Mouse (Mus musculus): Measurements from ENCODE around the gene Rrnad1.
A peak's percentile ranks its signal among the peaks of the same experiment; 100 is the strongest.
"Not testable (repeated sequence)": the region's sequence is repeated elsewhere in the genome, so short reads cannot be mapped to it uniquely, and the experiment has no call there.

The Rrnad1 gene

GRCm38 (mm10) chr3:87913891-87914290 lies 16.6 kb downstream of the Rrnad1 start:
- no peak for DNase-seq (ENCODE audit: low read depth)

- no peak for DNase-seq (ENCODE audit: low read depth)
Measured at GRCm38 (mm10) chr3:87913491-87913890, 17.0 kb downstream of the Rrnad1 start.

DNA sequence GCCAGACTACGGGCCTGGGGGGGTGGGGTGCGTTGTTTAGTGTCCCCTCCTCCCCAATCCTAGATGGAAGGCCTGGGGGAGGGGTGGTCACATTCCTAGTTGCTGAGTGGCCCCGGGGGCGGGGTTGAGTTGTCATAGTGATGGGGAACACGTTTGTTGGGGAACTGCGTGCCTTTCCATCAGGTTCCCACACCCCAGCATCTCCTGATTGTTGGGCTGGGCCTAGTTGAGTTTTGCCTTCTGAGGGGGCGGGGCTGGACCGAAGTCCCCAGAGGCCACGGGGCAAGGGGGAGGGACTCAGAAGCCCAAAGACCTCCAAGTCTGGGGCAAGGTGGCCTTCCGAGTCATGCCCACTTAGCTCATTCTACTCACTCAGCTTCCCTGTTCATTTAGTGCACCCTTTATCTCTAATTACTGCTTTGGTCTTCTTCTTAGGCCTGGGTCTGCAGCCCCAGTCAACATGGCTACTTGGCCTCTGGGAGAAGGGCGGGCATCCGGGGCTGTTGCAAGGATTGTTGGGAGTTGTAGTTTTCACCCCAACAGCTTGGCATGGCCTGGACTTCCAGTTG lies 19.9 kb downstream of the Rrnad1 start:
- DNase-seq (ENCODE audit: low read depth) = peak; percentile 85

DNA sequence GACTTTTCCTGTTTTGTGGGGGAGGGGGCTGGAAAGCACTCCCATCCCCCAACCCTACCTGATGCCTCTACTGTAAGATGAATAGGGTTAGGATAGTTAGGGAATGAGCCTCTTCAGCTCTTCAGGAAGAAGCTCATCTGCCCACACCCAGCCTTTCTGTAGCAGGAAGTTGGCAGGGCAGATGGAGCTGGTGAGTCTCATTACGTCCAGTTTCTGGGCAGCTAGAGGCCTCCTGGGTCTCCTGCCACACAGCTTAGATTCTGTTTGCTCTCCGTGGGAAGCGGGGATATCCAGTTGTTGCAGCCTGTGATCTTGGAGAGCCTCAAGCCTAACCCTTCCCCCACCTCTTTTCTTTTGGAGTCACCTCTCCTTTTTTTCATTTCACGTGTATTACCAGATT lies 20.6 kb downstream of the Rrnad1 start:
- DNase-seq (ENCODE audit: low read depth) = no peak

GRCm38 (mm10) chr3:87909381-87909780 lies 21.1 kb downstream of the Rrnad1 start:
- DNase-seq (ENCODE audit: low read depth) = no peak

- no peak for DNase-seq (ENCODE audit: low read depth)
Measured at GRCm38 (mm10) chr3:87907906-87908305, 22.6 kb downstream of the Rrnad1 start.

GRCm38 (mm10) chr3:87906981-87907857 lies 23.3 kb downstream of the Rrnad1 start:
- DNase-seq (ENCODE audit: low read depth) = no peak

DNA sequence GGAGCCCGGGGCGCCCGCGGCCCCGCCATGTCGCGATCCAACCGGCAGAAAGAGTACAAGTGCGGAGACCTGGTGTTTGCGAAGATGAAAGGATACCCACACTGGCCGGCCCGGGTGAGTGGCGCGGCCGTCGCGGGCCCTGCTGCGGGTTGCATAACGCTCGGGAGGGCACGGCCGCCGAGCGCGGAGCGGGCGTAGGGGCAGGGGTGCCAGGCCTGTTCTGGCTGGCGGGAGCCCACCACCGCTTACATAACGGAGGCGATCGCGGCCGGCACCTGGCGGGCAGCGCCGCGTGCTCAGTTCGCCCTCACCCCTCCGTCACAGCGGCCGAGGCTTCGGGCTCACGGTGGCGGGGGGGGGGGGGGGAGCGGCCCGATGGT lies 23.9 kb downstream of the Rrnad1 start:
- no peak for DNase-seq (ENCODE audit: low read depth)

- DNase-seq (ENCODE audit: low read depth) = peak; percentile 91
Measured at GRCm38 (mm10) chr3:87905880-87906485, 24.5 kb downstream of the Rrnad1 start, which contains the start of gene Hdgf. TSS of gene Hdgf (plus strand) at chr3:87906321.

- no peak for DNase-seq (ENCODE audit: low read depth)
Measured at GRCm38 (mm10) chr3:87903821-87904220, 26.7 kb downstream of the Rrnad1 start.

DNA sequence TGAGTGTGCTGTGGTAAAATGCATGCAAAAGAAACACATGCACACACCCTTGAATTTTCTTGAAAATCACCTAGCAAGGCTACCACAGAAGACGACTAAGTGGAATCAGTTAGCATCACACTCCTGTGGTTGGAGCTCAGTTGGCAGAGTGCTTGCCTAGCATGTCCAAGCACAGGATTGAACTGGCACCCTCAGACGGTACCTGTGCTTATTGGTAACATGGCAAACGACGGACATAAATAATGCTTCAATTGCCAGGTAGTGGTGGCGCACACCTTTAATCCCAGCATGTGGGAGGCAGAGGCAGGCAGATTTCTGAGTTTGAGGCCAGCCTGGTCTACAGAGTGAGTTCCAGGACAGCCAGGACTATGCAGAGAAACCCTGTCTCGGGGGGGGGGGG lies 28.6 kb downstream of the Rrnad1 start:
- not testable (repeated sequence) for DNase-seq (ENCODE audit: low read depth)

- DNase-seq (ENCODE audit: low read depth) = no peak
Measured at GRCm38 (mm10) chr3:87901036-87901624, 29.4 kb downstream of the Rrnad1 start.

GRCm38 (mm10) chr3:87899776-87900175 lies 30.7 kb downstream of the Rrnad1 start:
- DNase-seq (ENCODE audit: low read depth) = no peak

DNA sequence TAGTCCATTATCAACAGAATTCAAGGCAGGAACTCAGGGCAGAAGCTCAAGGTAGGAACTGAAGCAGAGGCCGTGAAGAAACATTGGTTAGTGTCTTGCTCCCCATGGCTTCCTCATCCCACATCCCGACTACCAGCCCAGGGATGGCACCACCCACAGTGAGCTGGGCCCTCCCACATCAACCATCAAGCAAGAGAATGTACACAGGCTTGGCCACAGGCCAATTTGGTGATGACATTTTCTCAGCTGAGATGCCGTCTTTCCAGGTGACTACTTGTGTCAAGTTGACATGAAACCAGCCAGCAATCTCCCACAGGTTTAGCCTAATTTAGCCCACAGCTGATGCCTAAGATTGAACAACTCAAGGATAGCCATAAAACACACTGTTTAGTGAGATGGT lies 31.3 kb downstream of the Rrnad1 start:
- DNase-seq (ENCODE audit: low read depth) = no peak

DNA sequence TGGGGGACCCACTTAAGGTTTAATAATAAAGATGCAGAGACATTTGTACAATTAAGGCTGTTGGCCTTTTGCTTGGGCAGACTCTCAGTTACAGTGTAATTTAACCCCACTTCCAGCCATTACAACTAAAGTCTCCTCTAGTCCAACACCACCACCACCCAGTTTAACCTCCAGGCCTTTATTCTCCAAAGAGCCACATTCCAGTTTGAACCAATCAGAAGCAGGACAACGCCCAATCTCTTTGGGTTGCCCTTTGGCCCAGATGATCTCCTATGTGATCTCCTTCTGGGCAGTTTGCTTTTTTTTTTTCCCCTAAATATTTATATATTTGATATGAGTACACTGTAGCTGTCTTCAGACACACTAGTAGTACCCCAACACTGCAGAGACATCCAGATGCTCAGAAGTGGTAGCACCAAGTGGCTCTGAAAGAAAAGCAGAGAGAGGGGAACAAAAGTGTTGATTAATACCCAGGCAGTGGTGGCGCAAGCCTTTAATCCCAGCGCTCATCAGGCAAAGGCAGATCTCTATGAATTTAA lies 37.1 kb downstream of the Rrnad1 start:
- DNase-seq (ENCODE audit: low read depth) = no peak

- DNase-seq (ENCODE audit: low read depth) = no peak
Measured at GRCm38 (mm10) chr3:87891481-87891880, 39.0 kb downstream of the Rrnad1 start.

GRCm38 (mm10) chr3:87887400-87887799 lies 43.1 kb downstream of the Rrnad1 start:
- DNase-seq (ENCODE audit: low read depth) = not testable (repeated sequence)

- DNase-seq (ENCODE audit: low read depth) = no peak
Measured at GRCm38 (mm10) chr3:87886416-87886815, 44.1 kb downstream of the Rrnad1 start.

- no peak for DNase-seq (ENCODE audit: low read depth)
Measured at GRCm38 (mm10) chr3:87886004-87886365, 44.5 kb downstream of the Rrnad1 start.

- peak; percentile 100 for DNase-seq (ENCODE audit: low read depth)
Measured at GRCm38 (mm10) chr3:87885281-87886003, 45.1 kb downstream of the Rrnad1 start, which contains the start of gene Prcc. TSS of gene Prcc (minus strand) at chr3:87885608.

DNA sequence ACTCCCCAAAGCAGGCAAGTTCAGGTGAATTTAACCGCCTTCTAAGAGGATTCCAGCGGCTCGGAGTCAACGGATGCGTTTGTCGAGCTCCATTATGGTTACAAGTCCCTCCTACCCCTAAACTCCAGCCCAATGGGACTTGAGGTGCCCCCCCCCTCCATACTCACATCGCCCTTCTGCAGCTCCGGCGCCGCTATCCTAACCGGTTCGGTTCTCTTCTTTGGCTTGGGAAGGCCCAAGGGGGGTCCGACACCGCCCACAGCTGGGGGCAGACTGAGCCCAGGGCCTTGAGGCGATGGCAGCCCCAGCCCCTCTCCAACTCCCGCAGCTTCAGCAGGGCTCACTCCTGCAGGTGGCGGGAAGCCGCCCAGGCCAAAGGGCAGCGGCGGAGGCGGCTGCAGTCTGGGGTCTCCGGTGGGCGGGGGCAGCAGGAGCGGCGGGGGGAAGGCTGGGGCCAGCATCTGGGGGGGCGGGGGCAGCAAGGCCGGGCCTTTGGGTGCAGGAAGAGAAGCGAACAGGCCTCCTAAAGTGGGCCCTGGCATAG lies 45.7 kb downstream of the Rrnad1 start:
- no peak for DNase-seq (ENCODE audit: low read depth)
